Mouse (Mus musculus): ENCODE results near the gene Mthfs. TPM values are rescaled to one million over a fixed set of nuclear protein-coding genes. Genes with fewer than 3 reads are reported as not detected.

Mthfs gene
- total RNA-seq (2023), result 40.8 to 67.4 TPM (median 57.3 TPM) in 4 replicates

DNA sequence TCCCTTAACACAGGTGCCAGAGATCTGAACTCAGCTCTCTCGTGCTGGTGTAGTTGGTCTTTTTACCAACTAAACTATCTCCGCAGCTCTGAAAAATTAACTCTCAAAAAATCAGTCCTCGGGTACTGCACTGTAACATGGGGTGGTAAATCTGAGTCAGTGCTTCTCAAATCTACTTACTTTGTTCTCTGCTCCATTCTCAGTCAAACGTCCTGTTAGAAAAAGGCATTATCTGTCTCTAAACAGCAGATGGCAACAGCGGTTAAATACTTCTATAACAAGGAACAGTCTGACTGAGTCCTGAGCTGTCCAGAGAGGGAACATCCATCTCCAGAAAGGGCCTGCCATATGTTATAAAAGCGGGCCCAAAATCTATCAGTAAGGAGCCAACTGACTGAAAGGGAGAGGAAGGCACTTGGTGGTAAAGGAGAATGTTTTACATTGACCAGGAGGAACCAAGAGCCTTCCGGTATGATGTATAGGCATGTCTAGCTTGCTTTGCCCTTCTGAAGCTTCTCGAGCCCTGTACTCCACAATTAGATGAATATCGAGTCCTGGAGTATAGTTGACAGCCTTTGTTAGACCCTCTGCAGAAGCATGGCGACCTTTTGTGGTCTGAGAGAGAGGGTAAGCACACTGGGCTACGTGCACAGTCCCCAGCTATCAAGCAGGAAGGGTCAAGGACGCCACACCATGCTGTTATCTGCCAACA lies at the start of gene Mthfs:
Gene Mthfs, plus strand, starts transcription at position 324 of the 712 bp plus-strand sequence.

DNA sequence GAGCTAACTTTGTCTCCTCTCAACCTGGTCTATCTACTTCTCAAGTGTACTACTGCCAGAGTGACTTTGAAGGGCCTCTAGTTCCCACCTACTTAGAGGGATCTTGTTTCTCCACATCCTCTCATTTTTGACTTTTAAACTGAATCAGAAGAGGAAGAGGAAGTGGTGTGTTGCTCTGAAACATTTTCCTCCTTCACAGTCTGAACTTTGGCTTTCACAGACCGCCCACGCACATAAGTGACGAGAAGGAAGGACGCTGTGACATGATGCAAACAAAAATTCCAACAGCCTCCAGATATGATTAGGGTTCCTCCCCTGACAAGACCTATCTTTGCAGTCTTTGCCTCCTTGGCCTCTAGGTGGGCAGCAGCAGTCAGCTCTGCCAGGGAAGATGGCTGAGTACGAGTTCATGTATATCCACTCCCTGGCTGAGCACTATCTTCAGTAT lies 11.5 kb upstream of the Mthfs start, which contains the start of the genes Bcl2a1b and Gm29094:
Gene Bcl2a1b, plus strand, starts transcription at position 241 of the 448 bp plus-strand sequence.
Gene Gm29094, plus strand, starts transcription at position 411 of the 448 bp plus-strand sequence.

Other genes starting within 250 kb of the Mthfs start
- gene Trim43b, start 117.8 kb upstream of the Mthfs start, total RNA-seq (2023), result not detected in 4 replicates
- gene Bcl2a1b, start 11.5 kb upstream of the Mthfs start, total RNA-seq (2023), result 63.8 to 73.6 TPM (median 67.5 TPM) in 4 replicates
- gene Gm29094, start 11.3 kb upstream of the Mthfs start, total RNA-seq (2023), result 2.2 to 5.5 TPM (median 2.3 TPM) in 3 of 4 replicates, not detected in the other